Mouse (Mus musculus): ENCODE measurements around the gene Zfp85. TPM values are rescaled to one million over a fixed set of nuclear protein-coding genes. Genes with fewer than 3 reads are reported as not detected.
"Not testable (repeated sequence)": the region's sequence is repeated elsewhere in the genome, so short reads cannot be mapped to it uniquely, and the experiment has no call there.

Zfp85 gene
- total and polyA plus RNA-seq, 2 experiments from 2014 or later: 2.9 to 4.4 TPM

DNA sequence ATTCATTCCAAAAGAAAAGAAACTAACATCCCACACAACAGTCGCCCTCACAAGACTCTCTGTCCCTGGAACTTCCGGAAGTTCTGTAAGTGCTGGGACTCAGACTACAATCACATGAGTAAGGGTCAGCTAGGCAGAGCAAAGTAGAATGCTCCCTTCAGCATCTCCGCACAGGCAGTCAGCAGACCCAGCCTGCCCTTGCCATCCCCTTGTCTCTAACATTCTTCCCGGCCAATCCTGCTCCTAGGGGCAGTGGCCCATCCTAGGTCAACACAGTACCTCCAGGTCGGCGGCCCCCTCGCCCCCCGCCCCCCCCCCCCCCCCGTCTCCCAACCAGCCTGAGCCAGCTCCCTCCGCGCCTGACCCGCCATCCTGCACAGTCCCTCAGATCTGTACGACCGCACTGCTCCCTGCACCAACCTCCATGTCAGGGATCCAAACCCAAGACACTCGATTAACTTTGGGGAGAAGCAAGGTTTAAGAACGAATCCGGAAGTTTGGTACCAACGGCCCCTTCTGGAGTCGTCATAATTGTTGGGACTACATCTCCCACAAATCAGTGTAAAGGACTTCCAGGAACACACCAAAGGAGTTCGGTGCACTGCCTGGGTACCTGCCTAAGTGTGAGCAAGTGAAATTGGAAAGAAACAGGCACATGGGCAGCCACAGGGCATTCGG lies 26.2 kb downstream of the Zfp85 start, which contains the start of gene Zfp65:
Zfp65 (minus strand) TSS at position 533 of the 678 bp plus-strand sequence.
- ATAC-seq (peak; percentile 89), DNase-seq (ENCODE audit: low spot score) (peak; percentile 79)
- TF ChIP-seq CTCF (IDR thresholded peaks at IDR 0.05; ENCODE audit: low read depth): no peak
- peak within 1 kb of the TSS; percentile 61 for H3K9ac ChIP-seq (replicated peaks; ENCODE audit: low read length)
- H3K4me2 ChIP-seq (ENCODE audit: low read depth, low read length): peak within 1 kb of the TSS; percentile 68
- no peaks in the 10 kb centered on the region for H3K4me1 ChIP-seq (ENCODE audit: insufficient read depth, low read length)
- H3K27ac ChIP-seq: peak within 1 kb of the TSS; percentile 60; the same call in 1 of the 2 replicates
- no peaks in the 10 kb centered on the region for H3K9me3 ChIP-seq (ENCODE audit: low read length)
- H3K27me3 ChIP-seq (ENCODE audit: insufficient read depth, low read length): no peaks in the 10 kb centered on the region
- WGBS: 6% methylated on average over 18 of the region's 21 CpGs
- H3K4me3 ChIP-seq (ENCODE audit: low read length): peak within 1 kb of the TSS; percentile 61
- no peaks in the 10 kb centered on the region for H3K36me3 ChIP-seq (ENCODE audit: insufficient read depth, low read length)

DNA sequence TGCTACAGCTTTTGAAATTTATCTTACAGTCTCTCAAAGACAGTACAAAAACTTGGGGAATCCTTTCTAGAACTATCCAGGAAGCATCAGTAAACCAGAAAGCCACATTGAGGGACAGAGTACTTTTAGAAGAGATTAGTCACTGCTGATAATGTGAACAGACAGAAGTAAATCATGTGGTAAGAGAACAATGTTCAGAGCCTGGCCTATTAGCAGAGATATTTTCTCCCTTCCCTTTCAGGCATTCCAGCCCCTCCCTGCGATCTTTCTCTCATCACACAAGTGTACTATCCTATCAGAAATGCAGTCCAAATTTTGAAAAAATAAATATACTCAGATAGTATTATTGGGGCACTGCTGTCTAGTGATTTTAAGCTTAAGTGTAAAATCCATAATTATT lies 26.9 kb downstream of the Zfp85 start:
- no peak overlapping the region for H3K27ac ChIP-seq
- peak overlapping the region; percentile 61 for H3K4me3 ChIP-seq (ENCODE audit: low read length)
- H3K4me1 ChIP-seq (ENCODE audit: insufficient read depth, low read length): no peaks in the 10 kb centered on the region; the same call in 1 of the 2 replicates
- DNase-seq (ENCODE audit: low spot score) (no peak), ATAC-seq (no peak)
- peak overlapping the region; percentile 68 for H3K4me2 ChIP-seq (ENCODE audit: low read depth, low read length)
- no peaks in the 10 kb centered on the region for H3K36me3 ChIP-seq (ENCODE audit: insufficient read depth, low read length)
- no peaks in the 10 kb centered on the region for H3K9me3 ChIP-seq (ENCODE audit: low read length)
- no peak for TF ChIP-seq CTCF (IDR thresholded peaks at IDR 0.05; ENCODE audit: low read depth)
- H3K9ac ChIP-seq (replicated peaks; ENCODE audit: low read length): peak overlapping the region; percentile 61; the same call in 1 of the 2 replicates
- no peaks in the 10 kb centered on the region for H3K27me3 ChIP-seq (ENCODE audit: insufficient read depth, low read length)
- WGBS: 81% methylated on average over 1 of the region's 1 CpGs

DNA sequence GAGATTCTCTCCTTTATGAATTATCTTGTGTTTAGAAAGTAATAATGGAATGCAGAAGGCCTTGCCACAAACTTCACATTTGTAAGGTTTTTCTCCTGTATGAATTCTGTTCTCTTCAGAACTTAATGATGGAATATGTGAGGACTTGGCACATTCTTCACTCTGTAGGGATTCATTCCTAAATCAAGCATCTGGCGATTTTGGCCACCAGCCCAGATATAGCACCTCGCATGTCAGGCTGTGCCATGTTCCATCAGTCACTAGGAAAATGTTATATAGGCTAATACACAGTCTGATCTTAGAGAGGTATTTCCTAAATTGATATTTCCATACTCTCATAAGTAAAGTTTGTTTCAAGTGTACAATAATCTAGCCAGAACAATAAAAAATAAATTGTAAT lies 29.7 kb downstream of the Zfp85 start:
- H3K9me3 ChIP-seq (ENCODE audit: low read length); H3K9ac ChIP-seq (replicated peaks; ENCODE audit: low read length); H3K4me3 ChIP-seq (ENCODE audit: low read length); H3K4me2 ChIP-seq (ENCODE audit: low read depth, low read length); H3K36me3 ChIP-seq (ENCODE audit: insufficient read depth, low read length); H3K27ac ChIP-seq; ATAC-seq; H3K4me1 ChIP-seq (ENCODE audit: insufficient read depth, low read length); H3K27me3 ChIP-seq (ENCODE audit: insufficient read depth, low read length): not testable (repeated sequence)
- WGBS: 42% methylated on average over 2 of the region's 2 CpGs
- peak; percentile 59 for DNase-seq (ENCODE audit: low spot score)

DNA sequence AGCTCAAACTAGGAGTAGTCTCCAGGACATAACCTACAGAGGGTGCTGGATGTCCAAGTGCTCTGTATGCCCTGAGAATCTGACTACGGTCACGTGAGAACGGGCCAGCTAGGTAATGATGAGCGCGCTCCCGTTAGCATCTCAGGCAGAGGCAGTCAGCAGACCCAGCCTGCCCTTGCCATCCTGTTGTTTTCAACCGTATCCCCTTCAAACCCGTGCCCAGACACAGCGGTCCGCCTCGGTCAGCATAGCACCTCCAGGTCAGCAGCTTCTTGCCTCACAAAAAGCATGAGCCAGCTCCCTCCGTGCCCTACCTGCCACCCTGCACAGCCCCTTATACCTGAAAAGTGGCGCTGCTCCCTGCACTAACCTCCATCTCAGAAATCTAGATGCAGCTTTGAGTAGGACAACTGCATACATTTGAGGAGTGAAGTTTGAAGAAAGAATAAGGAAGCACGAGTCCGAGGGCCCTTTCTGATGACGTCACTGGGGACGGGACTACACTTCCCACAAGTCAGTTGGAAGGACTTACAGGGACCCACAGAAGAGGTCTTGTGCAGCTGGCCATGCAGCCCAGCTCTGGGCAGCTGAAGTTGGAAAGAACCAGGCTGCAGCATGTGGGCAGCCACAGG lies 31.1 kb downstream of the Zfp85 start:
- H3K9me3 ChIP-seq (ENCODE audit: low read length): no peaks in the 10 kb centered on the region
- H3K4me2 ChIP-seq (ENCODE audit: low read depth, low read length): peak overlapping the region; percentile 65
- no peaks in the 10 kb centered on the region for H3K36me3 ChIP-seq (ENCODE audit: insufficient read depth, low read length)
- under 1% methylated on average over 17 of the region's 17 CpGs for WGBS
- no peaks in the 10 kb centered on the region for H3K27me3 ChIP-seq (ENCODE audit: insufficient read depth, low read length)
- H3K27ac ChIP-seq: peak overlapping the region; percentile 70
- peak overlapping the region; percentile 57 for H3K9ac ChIP-seq (replicated peaks; ENCODE audit: low read length)
- peak overlapping the region; percentile 63 for H3K4me3 ChIP-seq (ENCODE audit: low read length)
- H3K4me1 ChIP-seq (ENCODE audit: insufficient read depth, low read length): no peaks in the 10 kb centered on the region; the same call in 1 of the 2 replicates
- DNase-seq (ENCODE audit: low spot score) (peak; percentile 96), ATAC-seq (peak; percentile 96)
- peak; percentile 18; the same call in 1 of the 2 replicates for TF ChIP-seq CTCF (IDR thresholded peaks at IDR 0.05; ENCODE audit: low read depth)

Other genes with a start within 250 kb of the Zfp85 start
- not detected in 2 replicates for gene Gm26965, start 229.1 kb downstream of the Zfp85 start, total RNA-seq (2014; rRNA removed)
- 0.45 TPM in 1 of 2 replicates, not detected in the other for gene Gm26965, start 229.1 kb downstream of the Zfp85 start, polyA plus RNA-seq (2015; fragmentation: Nextera tagmentation; extraction: Ambion mirVana)
- 22.8 and 23.4 TPM in 2 replicates for gene Zfp87, start 229.1 kb downstream of the Zfp85 start, total RNA-seq (2014; rRNA removed)
- gene Zfp87, start 229.1 kb downstream of the Zfp85 start, polyA plus RNA-seq (2015; fragmentation: Nextera tagmentation; extraction: Ambion mirVana): 27.0 and 33.3 TPM in 2 replicates
- gene Zfp748, start 201.4 kb downstream of the Zfp85 start, total RNA-seq (2014; rRNA removed): 14.3 and 23.1 TPM in 2 replicates
- gene Zfp748, start 201.4 kb downstream of the Zfp85 start, polyA plus RNA-seq (2015; fragmentation: Nextera tagmentation; extraction: Ambion mirVana): 7.6 and 7.8 TPM in 2 replicates
- 4.1 and 5.2 TPM in 2 replicates for gene Zfp729b, start 145.5 kb downstream of the Zfp85 start, total RNA-seq (2014; rRNA removed)
- 3.1 and 3.3 TPM in 2 replicates for gene Zfp729b, start 145.5 kb downstream of the Zfp85 start, polyA plus RNA-seq (2015; fragmentation: Nextera tagmentation; extraction: Ambion mirVana)
- not detected in 2 replicates for gene Gm49345, start 117.5 kb downstream of the Zfp85 start, total RNA-seq (2014; rRNA removed)
- gene Gm49345, start 117.5 kb downstream of the Zfp85 start, polyA plus RNA-seq (2015; fragmentation: Nextera tagmentation; extraction: Ambion mirVana): 1.7 and 2.0 TPM in 2 replicates
- 3.9 and 4.0 TPM in 2 replicates for gene Zfp729a, start 117.4 kb downstream of the Zfp85 start, total RNA-seq (2014; rRNA removed)
- 1.9 and 3.3 TPM in 2 replicates for gene Zfp729a, start 117.4 kb downstream of the Zfp85 start, polyA plus RNA-seq (2015; fragmentation: Nextera tagmentation; extraction: Ambion mirVana)
- 8.2 and 18.6 TPM in 2 replicates for gene Zfp738, start 68.2 kb downstream of the Zfp85 start, total RNA-seq (2014; rRNA removed)
- 9.7 and 10.3 TPM in 2 replicates for gene Zfp738, start 68.2 kb downstream of the Zfp85 start, polyA plus RNA-seq (2015; fragmentation: Nextera tagmentation; extraction: Ambion mirVana)
- 8.5 and 10.0 TPM in 2 replicates for gene Zfp65, start 26.1 kb downstream of the Zfp85 start, total RNA-seq (2014; rRNA removed)
- 4.2 and 5.1 TPM in 2 replicates for gene Zfp65, start 26.1 kb downstream of the Zfp85 start, polyA plus RNA-seq (2015; fragmentation: Nextera tagmentation; extraction: Ambion mirVana)
- 1.1 and 2.6 TPM in 2 replicates for gene Zfp493, start 24.5 kb upstream of the Zfp85 start, total RNA-seq (2014; rRNA removed)
- 1.1 and 1.9 TPM in 2 replicates for gene Zfp493, start 24.5 kb upstream of the Zfp85 start, polyA plus RNA-seq (2015; fragmentation: Nextera tagmentation; extraction: Ambion mirVana)
- gene Zfp273, start 58.5 kb upstream of the Zfp85 start, total RNA-seq (2014; rRNA removed): 4.4 and 5.1 TPM in 2 replicates
- gene Zfp273, start 58.5 kb upstream of the Zfp85 start, polyA plus RNA-seq (2015; fragmentation: Nextera tagmentation; extraction: Ambion mirVana): 7.8 and 8.7 TPM in 2 replicates
- gene Gm10037, start 75.9 kb upstream of the Zfp85 start, total RNA-seq (2014; rRNA removed): 2.9 and 4.0 TPM in 2 replicates
- gene Gm10037, start 75.9 kb upstream of the Zfp85 start, polyA plus RNA-seq (2015; fragmentation: Nextera tagmentation; extraction: Ambion mirVana): 4.7 and 4.8 TPM in 2 replicates
- gene BC048507, start 108.1 kb upstream of the Zfp85 start, total RNA-seq (2014; rRNA removed): not detected in 2 replicates
- gene BC048507, start 108.1 kb upstream of the Zfp85 start, polyA plus RNA-seq (2015; fragmentation: Nextera tagmentation; extraction: Ambion mirVana): not detected in 2 replicates

Data from hindbrain, postnatal 0 days (tissue).